Mouse (Mus musculus) megakaryocyte-erythroid progenitor cell, adult 5-6 weeks (primary cell): ENCODE measurements around the gene Nek6. TPM values are rescaled to one million over a fixed set of nuclear protein-coding genes. Genes with fewer than 3 reads are reported as not detected.

Experiments used
- ATAC-seq: replicated peaks from 2 replicates; pipeline ENCODE4 v1.8.0; 2016; ENCODE audit warnings: mild to moderate bottlenecking, inconsistent platforms; ENCODE audit not compliant: severe bottlenecking, poor library complexity, low FRiP score, low TSS enrichment
- total RNA-seq, 2 experiments: library from RNA; stranded (forward) in 1 of 2; stranded (reverse) in 1 of 2; fragments of 200-1000, 215-1000 nt in 1 of 2; fragments of >200 nt in 1 of 2; fragmentation: Nextera tagmentation in 1 of 2; gene quantifications; 2 replicates each; pipeline ENCODE4 v1.2.3; 2014 to 2017

Gene Nek6
- total RNA-seq (2014; fragmentation: Nextera tagmentation), result not detected in 2 replicates
- total RNA-seq (2017), result 0.05 and 0.65 TPM in 2 replicates

DNA sequence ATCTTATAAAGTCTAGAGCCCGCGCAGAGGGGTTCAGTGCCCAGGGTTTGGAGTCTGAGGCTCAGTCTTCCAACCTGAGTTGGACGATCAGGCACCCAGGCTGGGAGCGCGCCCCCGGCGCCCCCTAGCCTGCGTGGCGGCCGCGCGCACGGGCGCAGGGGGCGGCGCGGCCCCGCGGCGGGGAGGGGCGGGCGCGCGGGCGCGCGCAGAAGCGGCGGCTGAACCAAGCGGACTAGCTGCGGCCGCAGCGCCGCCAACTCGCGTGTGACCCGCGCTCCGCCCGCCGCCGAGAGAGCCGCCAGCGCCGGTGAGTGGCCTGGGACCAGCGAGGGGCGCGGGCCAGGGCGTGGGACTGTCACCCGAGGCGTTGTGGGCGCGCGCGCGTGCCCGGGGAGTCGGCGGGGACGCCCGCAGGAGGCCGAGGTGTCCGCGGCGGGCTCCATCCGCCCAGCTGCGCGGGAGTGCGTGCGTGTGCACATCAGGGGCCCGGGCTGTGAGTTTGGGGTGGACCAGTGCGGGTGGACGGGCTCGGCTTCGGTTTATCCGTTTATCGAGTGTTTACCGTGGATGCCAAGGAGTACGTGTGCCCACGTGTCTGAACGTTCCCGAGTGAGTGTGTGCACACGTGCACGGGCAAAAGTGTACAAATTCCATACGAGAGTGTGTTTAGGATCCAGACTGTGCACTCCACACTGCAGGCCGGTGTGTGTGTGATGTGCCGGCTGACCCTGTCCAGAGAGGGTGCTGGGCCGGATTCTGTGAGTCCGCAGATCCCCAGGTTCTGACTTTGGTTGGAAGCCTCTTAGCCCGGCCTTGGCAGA lies at the start of gene Nek6:
Nek6 (plus strand) TSS at position 157 of the 821 bp plus-strand sequence.
- no peak for ATAC-seq

DNA sequence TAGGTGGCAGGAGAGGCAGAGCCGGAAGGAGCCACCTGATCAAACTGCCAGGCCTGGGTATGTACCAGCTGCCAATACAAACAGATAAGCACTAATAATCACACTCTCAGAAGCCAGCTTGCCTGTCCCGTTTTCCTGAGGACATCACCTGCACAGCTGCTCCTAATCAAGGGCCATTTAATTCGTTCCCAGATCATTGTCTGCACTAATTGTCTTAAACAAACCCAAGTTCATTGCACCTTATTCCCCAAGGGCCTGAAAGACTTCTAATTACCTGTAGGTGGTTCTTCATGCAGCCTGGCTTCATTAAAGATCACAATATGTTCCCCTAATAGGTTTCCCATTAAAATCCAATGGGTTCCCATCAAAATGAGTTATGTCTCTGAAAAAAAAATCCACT lies 49.1 kb upstream of the Nek6 start:
- ATAC-seq, result no peak

DNA sequence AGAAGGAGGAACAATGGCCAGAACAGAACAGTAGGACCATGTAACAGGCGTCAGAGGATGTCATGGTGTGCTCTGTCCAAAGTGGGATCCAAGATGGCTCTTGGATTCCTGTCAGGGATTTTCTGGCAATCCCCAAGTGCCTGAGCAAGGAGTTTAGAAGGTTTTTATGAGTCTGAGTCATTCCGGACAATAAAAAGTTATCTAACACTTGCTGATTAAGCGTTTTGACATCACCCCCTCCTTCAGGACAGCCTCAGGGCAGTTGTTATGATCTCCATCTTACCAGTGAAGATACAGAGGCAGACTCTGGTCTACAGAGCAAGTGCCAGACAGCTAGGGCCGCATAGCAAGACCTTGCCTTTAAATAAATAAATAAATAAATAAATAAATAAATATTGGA lies 42.6 kb upstream of the Nek6 start:
- no peak for ATAC-seq

DNA sequence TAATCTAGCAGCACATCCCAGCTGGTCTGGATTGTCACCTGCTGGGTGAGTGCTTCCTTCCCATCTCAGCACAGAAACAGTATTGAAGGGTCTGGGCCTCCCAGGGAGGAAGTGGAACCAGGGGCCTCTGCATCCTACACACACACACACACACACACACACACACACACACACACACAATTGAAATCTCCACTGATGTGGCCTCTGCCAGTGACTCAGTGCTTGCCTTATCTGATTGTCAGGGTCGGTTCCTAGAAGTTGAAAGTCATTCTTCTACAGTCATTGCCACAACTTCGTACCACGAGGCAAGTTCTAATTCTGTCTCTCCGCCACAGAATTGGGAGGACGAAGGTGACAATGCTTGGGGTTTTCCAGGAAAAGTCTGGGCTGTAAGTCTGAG lies 39.7 kb upstream of the Nek6 start:
- ATAC-seq, result peak; percentile 44; the same call in 1 of the 2 replicates

DNA sequence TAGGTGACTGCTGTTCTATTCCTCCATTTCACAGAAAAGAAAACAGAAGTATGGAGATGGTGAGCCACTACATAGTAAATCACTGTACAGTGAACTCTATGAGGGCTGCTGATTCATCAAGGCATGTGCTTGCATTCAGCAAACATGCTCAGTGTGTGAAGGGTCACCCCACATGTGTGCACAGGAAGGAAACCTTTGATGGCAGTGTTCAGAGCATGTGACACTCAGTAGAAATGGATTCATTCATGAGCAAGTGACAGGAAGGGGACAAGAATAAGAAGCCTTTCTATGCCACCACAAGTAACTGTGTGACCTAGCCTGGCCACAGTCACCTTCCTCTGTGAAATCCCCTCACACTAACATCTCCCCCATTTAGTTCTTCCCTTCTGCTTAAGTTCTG lies 38.6 kb upstream of the Nek6 start:
- no peak for ATAC-seq

GRCm38 (mm10) chr2:38476871-38477496 lies 34.5 kb upstream of the Nek6 start:
- ATAC-seq, result no peak

- no peak for ATAC-seq
Measured at GRCm38 (mm10) chr2:38477497-38477873, 34.0 kb upstream of the Nek6 start.

DNA sequence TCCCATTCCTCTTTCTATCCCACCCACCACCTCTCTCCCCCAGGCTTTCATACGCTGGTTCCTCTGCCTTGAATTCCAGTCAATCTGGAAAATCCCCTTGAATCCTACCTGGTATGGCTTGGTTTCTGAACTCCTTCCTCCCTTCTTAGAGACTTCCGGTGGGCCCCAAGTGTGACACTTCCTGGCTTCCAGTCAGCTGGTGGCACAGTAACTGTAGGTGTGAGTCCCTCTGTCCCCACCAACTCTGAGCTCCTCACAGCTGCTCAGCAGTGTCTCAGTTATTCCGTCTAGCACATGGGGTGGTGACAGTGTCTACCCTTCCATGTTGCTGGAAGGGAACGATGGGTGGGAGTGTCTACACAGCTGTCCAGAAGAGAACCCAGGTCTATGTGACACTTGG lies 32.8 kb upstream of the Nek6 start:
- ATAC-seq, result no peak

GRCm38 (mm10) chr2:38479541-38479940 lies 31.9 kb upstream of the Nek6 start:
- no peak for ATAC-seq

- peak; percentile 45; the same call in 1 of the 2 replicates for ATAC-seq
Measured at GRCm38 (mm10) chr2:38481166-38481778, 30.2 kb upstream of the Nek6 start.

DNA sequence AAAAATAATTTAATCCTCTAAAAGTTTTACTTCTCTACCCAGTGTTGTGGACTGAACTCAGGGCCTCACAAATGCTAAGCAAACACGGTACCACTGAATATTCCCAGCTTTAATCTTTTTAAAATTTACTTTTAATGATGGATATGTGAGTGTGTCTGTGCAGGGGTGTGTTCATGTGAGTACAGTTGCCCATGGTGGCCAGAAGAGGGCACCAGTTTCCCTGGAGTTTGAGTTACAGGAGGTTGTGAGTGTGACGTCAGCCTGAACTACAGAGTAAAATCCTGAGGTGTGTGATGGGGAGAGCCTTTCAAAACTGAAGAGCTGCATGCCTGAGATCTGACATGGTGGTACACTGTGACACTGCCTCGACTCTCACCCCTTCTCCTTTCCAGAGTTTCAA lies 29.3 kb upstream of the Nek6 start:
- no peak for ATAC-seq

DNA sequence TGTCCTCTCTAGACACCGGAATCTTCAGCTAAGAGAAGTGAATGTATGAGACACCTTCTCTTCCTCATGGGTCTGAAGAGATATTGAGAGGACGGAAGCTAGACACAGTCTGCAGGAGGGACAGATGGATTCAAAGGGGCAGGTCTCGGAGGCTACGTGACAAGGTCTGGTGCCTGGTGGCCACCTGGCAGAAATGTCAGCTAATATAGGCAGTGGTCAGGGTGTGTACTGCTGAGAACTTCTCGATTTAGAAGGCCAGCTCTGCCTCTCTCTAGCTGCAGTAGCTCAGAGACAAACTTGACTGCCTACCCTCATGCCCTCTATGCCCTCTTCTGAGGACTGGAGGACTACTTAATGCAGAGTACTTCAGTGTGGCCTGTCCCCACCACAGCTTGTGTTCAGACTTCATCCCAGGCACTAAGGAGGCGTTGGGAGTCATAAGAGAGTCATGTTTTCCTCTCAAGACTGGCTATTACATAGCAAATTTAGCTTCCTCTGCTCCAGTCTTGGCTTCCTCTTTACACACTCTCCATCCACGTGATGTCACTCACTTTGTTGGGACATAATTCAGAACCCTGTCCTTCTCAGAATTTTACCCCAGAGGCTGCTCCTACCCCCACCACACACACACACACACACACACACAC lies 28.3 kb upstream of the Nek6 start:
- ATAC-seq, result no peak

GRCm38 (mm10) chr2:38484556-38484955 lies 26.9 kb upstream of the Nek6 start:
- no peak for ATAC-seq

DNA sequence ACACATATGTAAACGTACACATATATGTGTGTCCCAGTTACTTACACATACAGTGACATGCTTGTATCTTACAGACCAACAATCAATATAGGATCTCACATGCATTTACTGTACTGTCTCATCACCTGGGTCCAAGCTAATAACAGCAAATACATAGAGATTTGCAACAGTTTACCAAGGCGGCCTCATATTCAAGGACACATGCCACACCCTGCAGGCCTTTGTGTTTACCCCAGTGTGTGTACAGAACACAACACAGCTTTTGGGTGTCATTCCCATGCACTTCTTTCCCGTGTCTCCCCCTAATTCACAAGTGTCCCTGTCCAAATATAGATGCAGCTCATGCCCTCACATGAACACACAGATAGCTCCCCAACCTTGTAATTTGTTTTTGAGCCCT lies 26.0 kb upstream of the Nek6 start:
- no peak for ATAC-seq

- no peak for ATAC-seq
Measured at GRCm38 (mm10) chr2:38485957-38486931, 25.2 kb upstream of the Nek6 start.

DNA sequence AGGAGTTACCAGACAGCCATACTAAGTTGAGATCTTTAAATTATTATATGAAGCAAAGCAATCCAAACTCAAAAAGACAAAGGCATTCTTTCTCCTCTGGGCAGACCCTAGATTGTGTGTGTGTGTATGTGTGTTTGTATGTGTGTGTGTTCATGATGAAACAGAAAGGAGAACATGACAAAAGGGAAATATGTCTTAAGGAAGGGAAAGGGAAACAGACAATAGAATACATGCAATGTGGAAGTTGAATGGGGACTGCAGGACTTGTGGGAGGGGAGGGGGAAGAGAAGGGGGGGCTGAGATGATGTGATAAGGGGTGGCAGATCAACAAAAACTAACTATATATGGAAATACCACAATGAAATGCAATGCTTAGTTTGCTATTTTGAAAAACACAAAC lies 13.8 kb upstream of the Nek6 start:
- ATAC-seq, result no peak

DNA sequence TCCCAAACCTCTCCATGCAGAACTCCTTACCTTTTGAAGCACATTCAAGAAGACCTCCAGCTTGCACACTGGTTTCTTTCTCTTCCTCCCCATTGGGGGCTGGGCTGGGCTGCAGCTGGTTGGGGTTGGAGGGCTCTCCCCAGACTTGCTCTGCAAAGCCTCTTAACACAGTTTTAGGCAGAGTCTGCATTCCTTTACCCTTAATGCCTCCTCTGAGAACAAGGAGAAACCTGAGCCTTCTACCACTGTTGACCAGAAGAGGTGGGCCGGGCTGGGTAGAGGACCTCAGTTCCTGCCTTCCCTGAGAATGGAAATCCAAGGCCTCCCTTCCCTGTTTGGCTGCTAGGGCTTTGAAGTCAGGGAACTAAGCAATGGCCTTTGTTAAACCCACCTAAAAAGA lies 9.8 kb upstream of the Nek6 start:
- ATAC-seq, result no peak

GRCm38 (mm10) chr2:38502123-38502522 lies 9.3 kb upstream of the Nek6 start:
- ATAC-seq, result no peak

- no peak for ATAC-seq
Measured at GRCm38 (mm10) chr2:38502747-38503146, 8.7 kb upstream of the Nek6 start.
